Mouse (Mus musculus) gastrocnemius, adult 2 months (tissue): Measurements from ENCODE around the gene Zdhhc17. TPM values are rescaled to one million over a fixed set of nuclear protein-coding genes. Genes with fewer than 3 reads are reported as not detected.
A peak's percentile ranks its signal among the peaks of the same experiment; 100 is the strongest.

ENCODE experiments used
- DNase-seq: peaks from one replicate; pipeline ENCODE4 v3.0.0; 2022
- H3K27ac ChIP-seq: fragments of 200-600 bp; 2 replicates; pipeline ENCODE4 v1.8.1; 2022; ENCODE audit warnings: mild to moderate bottlenecking
- H3K4me3 ChIP-seq: fragments of 200-600 bp; 2 replicates; pipeline ENCODE4 v1.8.1; 2022; ENCODE audit warnings: mild to moderate bottlenecking, moderate library complexity
- CTCF ChIP-seq: fragments of 200-600 bp; IDR thresholded peaks from 2 replicates; pipeline ENCODE4 v1.8.1; 2022; ENCODE audit warnings: antibody characterized with exemption, mild to moderate bottlenecking, moderate library complexity
- intact Hi-C: fragments of 180-260 bp; cut with DNase I; formaldehyde crosslinking; loops from one replicate; pipeline ENCODE4 v1.15.1; 2025
- total RNA-seq, 2 experiments: library from RNA; stranded (reverse); gene quantifications; 2 replicates each; pipeline ENCODE4 v1.2.3; 2021

Gene Zdhhc17
- total RNA-seq, 2 experiments from 2014 or later: 21.3 to 24.0 TPM

DNA sequence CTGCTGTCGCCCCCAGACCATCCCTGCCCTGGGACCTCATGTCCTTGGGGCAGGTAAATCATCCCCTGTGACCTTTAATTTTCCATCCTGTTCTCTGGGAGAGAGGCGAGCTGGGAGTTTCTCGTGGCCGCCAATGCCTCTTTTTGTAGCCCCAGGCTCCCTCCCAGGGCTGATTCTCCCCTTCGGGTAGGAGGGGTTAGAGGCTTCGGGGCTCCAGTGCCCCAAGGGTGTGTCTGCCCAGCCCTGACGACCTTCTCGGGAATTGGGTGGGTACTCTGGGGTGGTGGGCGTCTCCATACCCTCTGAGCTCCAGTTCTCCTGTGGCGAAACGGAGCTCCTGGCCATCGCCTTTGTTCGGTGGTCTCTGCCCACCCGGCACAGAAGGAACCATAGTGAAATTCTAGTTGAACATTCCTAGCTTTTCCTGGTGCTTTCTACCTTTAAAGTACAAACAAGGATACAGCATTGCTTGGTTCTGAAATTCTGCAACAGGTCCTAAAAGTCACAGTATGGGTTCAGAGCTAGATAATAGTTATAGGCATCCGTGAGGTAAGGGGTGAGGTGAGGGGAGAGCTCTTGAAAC lies 89.5 kb downstream of the Zdhhc17 start:
- DNase-seq: peak; percentile 21
- intact Hi-C loops: no loop called here

GRCm38 (mm10) chr10:110919531-110920343 lies 90.2 kb downstream of the Zdhhc17 start, which contains the start of gene Csrp2:
Gene Csrp2 (plus strand): TSS chr10:110919789.
- intact Hi-C loops: no loop called here
- no peak for TF ChIP-seq CTCF
- Histone ChIP-seq H3K4me3 (peak within 1 kb of the TSS; percentile 84), H3K27ac (peak within 1 kb of the TSS; percentile 89)
- peak; percentile 92 for DNase-seq

More for the DNA sequence above, 89.5 kb downstream of the Zdhhc17 start:
- H3K4me3 ChIP-seq: peak overlapping the region; percentile 84
- H3K27ac ChIP-seq: peak overlapping the region; percentile 89
- TF ChIP-seq CTCF: no peak

DNA sequence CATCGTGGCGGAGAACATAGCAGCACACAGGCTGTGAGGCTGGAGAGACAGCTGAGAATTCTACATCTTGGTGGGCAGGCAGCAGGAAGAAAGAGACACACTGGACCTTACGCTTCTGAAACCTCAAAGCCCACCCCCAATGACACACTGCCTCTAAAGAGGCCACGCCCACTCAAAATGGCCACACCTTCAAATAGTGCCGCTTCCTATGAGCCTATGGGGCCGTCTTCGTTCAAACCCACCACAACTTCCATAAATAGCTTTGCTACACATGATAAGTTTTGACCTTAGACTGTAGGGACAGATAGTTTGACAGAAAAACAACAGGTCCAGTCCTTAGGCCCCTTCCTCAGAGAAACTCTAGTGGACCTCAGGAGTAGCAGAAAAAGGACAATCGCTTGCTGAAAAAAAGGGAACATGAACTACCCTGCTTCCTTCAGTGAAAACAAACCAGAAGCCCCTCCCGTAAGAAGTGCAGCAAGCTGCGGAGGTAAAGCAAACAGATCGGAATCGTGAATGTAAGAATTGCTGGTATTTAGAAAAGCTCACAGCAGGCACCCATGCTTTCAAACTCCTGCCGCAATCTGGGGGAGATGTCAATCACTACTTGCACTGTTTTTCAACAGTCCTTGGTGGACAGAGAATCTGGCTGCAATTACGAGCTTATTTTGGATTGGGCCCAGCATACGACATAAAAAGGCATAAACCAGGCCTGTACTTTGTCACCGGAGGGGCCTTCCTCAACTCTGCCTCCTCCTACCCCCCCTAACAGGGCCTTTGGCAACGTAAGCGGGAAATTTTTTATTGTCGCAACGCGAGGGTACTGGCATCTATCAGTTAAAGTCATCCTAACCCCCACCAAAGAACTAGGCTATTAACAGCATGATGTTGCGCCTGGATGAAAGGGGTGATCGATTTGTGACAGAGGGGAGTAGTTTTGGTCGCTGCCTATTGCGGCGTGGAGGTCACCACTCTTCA lies 91.2 kb downstream of the Zdhhc17 start:
- no peak for TF ChIP-seq CTCF
- peak overlapping the region; percentile 84 for H3K4me3 ChIP-seq
- intact Hi-C loops: no loop called here
- peak overlapping the region; percentile 89 for H3K27ac ChIP-seq
- no peak for DNase-seq

DNA sequence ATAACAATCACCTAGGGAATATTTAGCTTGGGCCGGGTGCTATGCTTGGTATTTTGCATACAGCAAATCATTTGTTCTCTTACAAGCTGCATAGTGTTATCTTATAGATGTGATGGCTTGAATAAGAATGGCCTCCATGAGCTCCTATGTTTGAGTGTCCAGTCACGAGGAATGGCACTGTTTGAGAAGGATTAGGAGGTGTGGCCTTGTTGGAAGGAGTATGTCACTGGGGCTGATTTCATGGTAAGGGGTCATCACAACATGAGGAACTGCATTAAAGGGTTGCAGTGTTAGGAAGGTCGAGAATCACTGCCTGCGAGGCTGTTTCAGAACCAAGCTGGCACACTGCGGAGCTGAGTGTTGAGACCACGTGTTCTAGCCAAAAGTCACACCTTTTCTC lies 92.4 kb downstream of the Zdhhc17 start:
- Histone ChIP-seq H3K4me3 (no peak overlapping the region), H3K27ac (no peak overlapping the region)
- no peak for DNase-seq
- intact Hi-C loops: no loop called here
- TF ChIP-seq CTCF: no peak

DNA sequence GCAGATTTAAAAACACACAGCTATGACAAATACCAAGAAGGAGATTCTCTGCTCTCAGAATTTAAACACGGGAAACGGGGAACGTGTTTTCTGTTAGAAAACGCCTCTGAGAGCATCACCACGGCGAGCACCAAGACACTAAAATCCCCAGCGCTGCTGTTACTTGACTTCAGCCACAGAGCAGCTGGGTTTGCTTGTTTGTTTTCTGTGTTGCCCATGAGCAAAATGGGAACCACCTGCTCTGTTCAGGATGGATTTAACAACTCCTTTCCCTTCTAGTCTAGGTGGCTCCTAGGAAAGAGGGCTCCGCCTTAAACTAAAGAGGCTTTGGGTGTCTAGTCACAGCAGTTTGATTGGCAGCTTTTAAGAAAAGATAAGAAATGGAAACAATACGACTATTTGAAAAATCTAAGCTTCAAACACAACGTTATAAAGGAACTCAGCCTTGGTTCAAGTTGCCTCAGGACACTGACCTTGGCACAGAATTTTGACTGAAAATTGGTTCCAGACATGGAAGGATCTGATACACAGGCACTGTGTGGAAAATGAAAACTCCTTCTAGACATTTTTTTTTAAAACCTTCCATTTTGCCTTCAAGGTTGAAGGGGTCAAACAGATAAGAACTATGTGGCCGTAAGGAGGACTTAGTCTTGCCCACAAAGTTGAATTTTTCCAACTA lies 93.1 kb downstream of the Zdhhc17 start:
- intact Hi-C loops: no loop called here
- H3K4me3 ChIP-seq: no peak overlapping the region

DNA sequence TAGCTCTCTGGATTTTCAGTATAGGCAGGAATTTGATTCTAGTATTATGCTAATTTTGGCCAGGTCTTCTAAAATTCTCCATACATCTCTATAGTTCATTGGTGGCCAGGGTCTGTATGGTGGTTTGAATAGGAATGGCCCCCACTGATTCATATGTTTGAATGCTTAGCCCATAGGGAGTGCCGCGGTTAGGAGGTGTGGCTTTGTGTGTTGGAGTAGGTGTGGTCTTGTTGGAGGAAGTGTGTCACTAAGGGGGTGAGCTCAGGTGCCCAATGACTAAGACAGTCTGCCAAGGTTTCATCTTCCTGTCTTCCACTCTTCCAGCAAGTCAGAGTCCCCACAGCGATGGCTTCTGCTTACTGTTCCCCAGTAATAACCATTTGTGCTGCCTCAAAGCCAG lies 106.1 kb downstream of the Zdhhc17 start:
- DNase-seq: no peak
- Histone ChIP-seq H3K27ac (no peak overlapping the region), H3K4me3 (no peak overlapping the region)
- intact Hi-C loops: no loop called here
- TF ChIP-seq CTCF: no peak

More for the DNA sequence above, 93.1 kb downstream of the Zdhhc17 start:
- TF ChIP-seq CTCF: no peak
- no peak overlapping the region for H3K27ac ChIP-seq
- DNase-seq: no peak

- peak overlapping the region; percentile 46; the same call in 1 of the 2 replicates for H3K27ac ChIP-seq
- no peak for TF ChIP-seq CTCF
- H3K4me3 ChIP-seq: no peak overlapping the region
- peak; percentile 23 for DNase-seq
- intact Hi-C loops: no loop called here
Measured at GRCm38 (mm10) chr10:110899744-110900501, 110.0 kb downstream of the Zdhhc17 start.

Other genes starting within 250 kb of the Zdhhc17 start
- 1 to 10 TPM; 4.1 to 6.2 TPM for gene Csrp2, start 90.4 kb downstream of the Zdhhc17 start, total RNA-seq
- 10 to 100 TPM; 13.6 to 15.6 TPM for gene Osbpl8, start 154.6 kb upstream of the Zdhhc17 start, total RNA-seq